Mouse (Mus musculus) embryonic facial prominence, embryonic 10.5 days (tissue): ENCODE results near the gene Hhipl1. TPM values are rescaled to one million over a fixed set of nuclear protein-coding genes. Genes with fewer than 3 reads are reported as not detected.

Source experiments
- DNase-seq: peaks from one replicate; pipeline ENCODE4 v3.0.0-alpha.2; 2017; ENCODE audit warnings: low spot score
- H3K27ac ChIP-seq: fragments of 300-500 bp; sonication (generic); replicated peaks from 2 replicates; pipeline ENCODE4 v1.5.1; 2016; ENCODE audit warnings: mild to moderate bottlenecking
- H3K27me3 ChIP-seq: fragments of 300-500 bp; sonication (generic); replicated peaks from 2 replicates; pipeline ENCODE4 v1.6.1; 2016; ENCODE audit warnings: low read depth, mild to moderate bottlenecking; ENCODE audit not compliant: poor library complexity, severe bottlenecking
- H3K36me3 ChIP-seq: fragments of 300-500 bp; sonication (generic); replicated peaks from 2 replicates; pipeline ENCODE4 v1.6.1; 2016; ENCODE audit warnings: mild to moderate bottlenecking, moderate library complexity
- H3K4me1 ChIP-seq: fragments of 300-500 bp; sonication (generic); 2 replicates; pipeline ENCODE4 v1.6.1; 2016
- H3K4me3 ChIP-seq: fragments of 300-500 bp; sonication (generic); 2 replicates; pipeline ENCODE4 v1.5.1; 2016; ENCODE audit warnings: mild to moderate bottlenecking, moderate library complexity
- H3K9me3 ChIP-seq: fragments of 300-500 bp; sonication (generic); 2 replicates; pipeline ENCODE4 v1.6.1; 2016; ENCODE audit warnings: mild to moderate bottlenecking
- WGBS: fragments of 180-500 bp; shearing (Covaris S2); methylation state at CpG from one replicate; pipeline ENCODE4 v1.1.7; 2016; 5-methylcytosine and 5-hydroxymethylcytosine counted together
- polyA plus RNA-seq: library from polyadenylated mRNA; unstranded; fragments of >200 nt; fragmentation: Nextera tagmentation; extraction: Ambion mirVana; gene quantifications from 2 replicates; pipeline ENCODE4 v1.2.1, GENCODE M21; 2016

The Hhipl1 gene
- polyA plus RNA-seq, 1 experiment from 2014 or later, result 0.72 TPM

DNA sequence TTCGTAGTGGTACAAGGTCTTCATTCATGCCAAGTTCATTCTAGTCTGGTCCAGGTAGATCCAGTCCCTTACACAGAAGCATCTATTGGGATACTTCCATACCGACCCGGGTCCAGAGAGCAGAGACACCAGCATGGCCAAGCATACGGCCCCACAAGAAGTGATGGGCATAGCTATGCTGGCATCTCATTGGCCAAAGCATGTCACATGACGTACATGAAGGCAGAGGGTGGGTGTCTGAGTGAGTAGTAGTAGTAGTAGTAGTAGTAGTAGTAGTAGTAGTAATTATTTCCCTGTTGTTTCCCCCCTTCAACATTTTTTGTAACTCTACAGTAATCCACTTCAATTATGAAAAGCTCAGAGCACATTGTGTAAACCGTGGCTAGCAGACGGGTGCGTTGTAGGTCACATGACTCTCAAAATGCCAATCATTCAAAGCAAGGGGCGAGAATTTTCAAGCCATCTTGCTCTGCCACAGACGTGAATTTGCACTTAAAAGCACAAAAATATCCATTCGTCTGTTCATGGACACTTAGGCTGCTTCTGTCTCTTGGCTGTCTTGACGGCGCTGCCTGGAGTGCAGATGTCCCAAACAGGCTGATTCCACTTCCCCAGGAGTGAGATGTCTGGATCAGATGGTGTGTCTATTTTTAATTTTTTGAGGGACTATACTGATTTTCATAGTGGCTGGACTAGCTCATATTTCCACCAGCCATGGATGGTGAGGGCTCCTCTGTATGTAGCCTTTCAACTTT, 72.5 kb downstream of the Hhipl1 start:
- 89% methylated on average over 13 of the region's 13 CpGs for WGBS
- H3K4me1 ChIP-seq, result peaks cover 19% of the 10 kb centered on the region; the same call in 1 of the 2 replicates
- no peak for DNase-seq

More for the DNA sequence above, 72.5 kb downstream of the Hhipl1 start:
- no peaks in the 10 kb centered on the region for H3K36me3 ChIP-seq
- no peaks in the 10 kb centered on the region for H3K9me3 ChIP-seq
- H3K27me3 ChIP-seq, result no peaks in the 10 kb centered on the region
- H3K4me3 ChIP-seq, result no peak overlapping the region
- H3K27ac ChIP-seq, result no peak overlapping the region

Other genes starting within 250 kb of the Hhipl1 start
- 79.6 and 81.5 TPM in 2 replicates for gene Setd3, start 127.0 kb upstream of the Hhipl1 start, polyA plus RNA-seq
- 2.7 and 3.2 TPM in 2 replicates for gene Ccnk, start 126.7 kb upstream of the Hhipl1 start, polyA plus RNA-seq
- 11.4 and 12.1 TPM in 2 replicates for gene Ccdc85c, start 30.8 kb upstream of the Hhipl1 start, polyA plus RNA-seq
- gene Cyp46a1, start 28.1 kb downstream of the Hhipl1 start, polyA plus RNA-seq, result 3.9 and 5.8 TPM in 2 replicates
- gene Eml1, start 64.7 kb downstream of the Hhipl1 start, polyA plus RNA-seq, result 70.6 and 74.1 TPM in 2 replicates
- 58.3 and 60.2 TPM in 2 replicates for gene Evl, start 248.4 kb downstream of the Hhipl1 start, polyA plus RNA-seq